8 mouse cellular contexts compared by ENCODE assay signal in genomic region chr13:108044222-108044941, GRCm38 (mm10). TPM values are rescaled to one million over a fixed set of nuclear protein-coding genes. Genes with fewer than 3 reads are reported as not detected.
DNase-seq lines count a peak whose midpoint lies in the region; ATAC-seq and TF ChIP-seq lines count a peak whose summit lies in the region.

TSS of gene Smim15 (plus strand) at chr13:108044446.

- peak within 1 kb of the TSS; percentile 98 for H3K9ac ChIP-seq in lung, embryonic 14.5 days

- H3K36me3 ChIP-seq in lung, embryonic 14.5 days (ENCODE audit: insufficient read depth) = peaks cover 14% of the 10 kb centered on the region

- no peaks in the 10 kb centered on the region for H3K9me3 ChIP-seq in lung, embryonic 14.5 days (ENCODE audit: low read depth, low read length)

- peak within 1 kb of the TSS; percentile 65 for H3K4me2 ChIP-seq in lung, embryonic 14.5 days

- peak within 1 kb of the TSS; percentile 97 for H3K27ac ChIP-seq in lung, embryonic 14.5 days (ENCODE audit: low read depth)

- peak within 1 kb of the TSS; percentile 90 for H3K4me3 ChIP-seq in lung, embryonic 14.5 days (ENCODE audit: low read depth, low read length)

- peak; percentile 96 for ATAC-seq in lung, embryonic 14.5 days (ENCODE audit: insufficient read depth)
- ATAC-seq in neutrophil, adult 5-6 weeks (ENCODE audit: extremely low read depth, insufficient number of reproducible peaks, low FRiP score, poor library complexity, severe bottlenecking) = peak; percentile 78

- peaks cover 19% of the 10 kb centered on the region for H3K4me1 ChIP-seq in lung, embryonic 14.5 days (ENCODE audit: insufficient read depth)

- TF ChIP-seq CTCF in lung, embryonic 14.5 days (IDR thresholded peaks at IDR 0.05; ENCODE audit: low read depth) = no peak

- peak; percentile 95 for DNase-seq in MN1 (ENCODE audit: low spot score)
- DNase-seq in cerebellum, adult 8-10 months = peak; percentile 84
- peak; percentile 83 for DNase-seq in forelimb bud, embryonic 11.5 days (ENCODE audit: low read depth, low spot score)
- peak; percentile 91 for DNase-seq in heart, postnatal 4 days
- peak; percentile 69 to 80 for DNase-seq in layer of hippocampus, adult 8-10 months (ENCODE audit: low spot score in 2 of 2)
- peak; percentile 95 for DNase-seq in lung, embryonic 14.5 days
- peak; percentile 78 to 79 for DNase-seq in thymus, adult 18-20 months

- H3K27me3 ChIP-seq in lung, embryonic 14.5 days (ENCODE audit: insufficient read depth, low read length) = no peaks in the 10 kb centered on the region

- WGBS in lung, embryonic 14.5 days = under 1% methylated on average over 71 of the region's 71 CpGs

RNA-seq across cellular contexts. Expression of gene Smim15, which starts in this region (rescaled TPM):
- total RNA-seq in heart, postnatal 4 days (2021) = 10 to 100 TPM; 21.4 to 25.3 TPM
- total RNA-seq in layer of hippocampus, adult 8-10 months (2022) = 10 to 100 TPM; 44.2 to 69.0 (median 58.4) TPM
- polyA plus RNA-seq in lung, embryonic 14.5 days (2014; fragmentation: Nextera tagmentation; extraction: Ambion mirVana) = 68.2 and 70.0 TPM in 2 replicates
- 97.9 and 109 TPM in 2 replicates for total RNA-seq in neutrophil, adult 5-6 weeks (2017)

Comparison
In these comparisons a context has a peak if more than half of its experiments do, and no peak if none do; other contexts are left out.
1. Peak in every context shown above with its lines: DNase-seq, ATAC-seq, H3K4me3 ChIP-seq and H3K27ac ChIP-seq.